Mouse (Mus musculus) right cerebral cortex, adult 2 months (tissue): Measurements from ENCODE around the gene Olfr781.
"Not testable (repeated sequence)": the region's sequence is repeated elsewhere in the genome, so short reads cannot be mapped to it uniquely, and the experiment has no call there.

ENCODE experiments used
- DNase-seq, 2 experiments: peaks; one replicate each; pipeline ENCODE4 v3.0.0; 2021 to 2022; ENCODE audit warnings: low spot score in 2 of 2

Gene Olfr781

DNA sequence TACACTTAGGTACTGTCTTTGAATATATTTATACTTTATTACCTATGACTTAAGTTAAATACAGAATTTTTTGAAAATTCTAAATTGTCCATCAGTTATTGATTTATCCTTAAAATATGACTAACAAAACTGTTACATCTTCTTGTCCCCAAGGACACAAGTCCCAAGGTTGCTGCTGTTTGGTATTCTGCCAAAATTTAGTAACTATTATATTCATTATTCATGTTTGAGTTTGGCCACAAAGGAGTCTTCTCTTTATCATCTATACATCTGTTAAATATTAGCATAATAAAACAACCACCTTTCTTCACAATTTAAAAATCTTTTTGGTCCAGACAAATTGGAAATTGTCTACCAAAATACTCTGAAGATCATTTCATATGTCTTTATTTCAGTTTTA lies at the start of gene Olfr781:
Gene Olfr781 (plus strand): TSS at position 301 of the 400 bp plus-strand sequence.
- DNase-seq: no peak

DNA sequence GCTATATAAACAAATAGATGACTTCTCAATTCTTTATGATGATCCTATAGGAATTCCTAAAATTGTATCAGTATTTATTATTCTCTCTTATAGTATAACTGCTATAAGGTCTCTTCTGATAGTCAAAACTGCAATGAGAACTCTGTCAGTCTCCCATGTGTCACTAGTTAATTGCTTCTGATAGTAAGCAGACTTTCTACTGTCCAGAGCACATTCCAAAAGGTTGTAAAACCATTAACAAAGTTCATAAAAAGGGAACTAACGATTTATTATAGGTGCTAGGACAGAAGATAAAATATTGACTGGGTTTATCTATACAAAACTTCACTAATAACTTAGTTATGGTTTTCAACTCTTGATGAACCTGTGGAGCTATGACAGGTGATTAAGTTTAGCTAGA lies 15.7 kb upstream of the Olfr781 start:
- not testable (repeated sequence) for DNase-seq

DNA sequence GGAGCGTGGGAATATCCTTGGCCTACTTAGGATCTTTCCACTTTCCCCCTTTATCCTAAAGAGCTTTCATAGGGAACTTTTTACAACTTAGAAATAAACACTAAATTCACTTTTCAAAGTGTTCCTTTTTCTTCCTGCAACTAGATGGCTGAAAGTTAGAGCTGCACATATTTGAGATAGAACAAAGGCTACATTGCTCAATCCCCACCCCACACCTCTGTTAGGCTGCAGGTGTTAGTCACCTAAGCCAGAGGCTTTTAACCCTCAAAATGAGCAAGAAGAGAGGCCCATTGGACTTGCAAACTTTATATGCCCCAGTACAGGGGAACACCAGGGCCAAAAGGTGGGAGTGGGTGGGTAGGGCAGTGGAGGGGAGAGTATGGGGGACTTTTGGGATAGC lies 15.1 kb upstream of the Olfr781 start:
- DNase-seq: not testable (repeated sequence)

GRCm38 (mm10) chr10:129317817-129318216 lies 10.8 kb upstream of the Olfr781 start, which contains the start of gene Olfr780:
TSS of gene Olfr780 (plus strand) at chr10:129318117.
- DNase-seq: no peak

- DNase-seq: no peak
These were observed 19.9 kb downstream of the Olfr781 start, which contains the start of gene Olfr782 for GRCm38 (mm10) chr10:129348550-129348949. TSS of gene Olfr782 (plus strand) at chr10:129348850.

GRCm38 (mm10) chr10:129352475-129352874 lies 23.8 kb downstream of the Olfr781 start:
- not testable (repeated sequence) for DNase-seq

- DNase-seq: not testable (repeated sequence)
These were observed 27.8 kb downstream of the Olfr781 start for GRCm38 (mm10) chr10:129356496-129356895.

DNA sequence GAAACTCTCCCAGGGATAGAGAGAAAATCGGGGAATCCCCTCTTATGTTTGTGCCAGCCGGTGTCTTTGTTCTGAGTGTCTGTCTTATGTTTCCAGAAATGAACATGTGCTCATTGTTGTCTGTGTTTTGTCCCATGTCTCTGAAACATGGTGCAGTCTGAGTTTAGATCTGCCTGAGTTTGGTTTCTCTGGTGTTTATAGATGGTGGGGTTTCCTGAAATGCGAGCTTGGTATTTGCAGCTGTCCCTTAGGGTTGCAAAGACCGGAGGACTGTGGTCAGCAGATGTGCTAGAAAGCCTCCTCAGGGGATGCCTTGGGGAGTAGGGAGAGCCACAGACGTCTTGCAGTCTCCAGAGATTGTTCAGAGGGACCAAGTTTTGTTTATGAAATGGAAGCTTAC lies 28.7 kb downstream of the Olfr781 start:
- no peak for DNase-seq

DNA sequence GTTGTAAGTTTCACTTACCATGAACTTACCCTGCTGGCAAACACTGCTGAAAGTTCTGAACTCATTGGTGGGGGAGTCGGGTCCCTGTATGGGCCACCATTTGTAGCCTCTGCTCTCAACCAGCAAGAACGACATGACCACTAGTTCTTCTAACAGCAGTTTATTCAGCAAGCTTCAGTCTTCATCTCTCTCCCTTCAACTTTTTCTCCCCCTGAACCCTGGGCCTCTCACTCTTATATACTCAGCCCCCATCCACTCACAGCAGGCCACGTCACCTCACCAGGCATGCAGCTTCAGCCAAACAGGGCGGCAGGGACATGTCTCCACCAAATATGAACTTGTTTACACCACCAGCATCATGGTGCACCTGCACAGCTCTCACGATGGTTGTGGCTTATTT lies 45.4 kb downstream of the Olfr781 start:
- not testable (repeated sequence) for DNase-seq
